Mouse (Mus musculus) CH12.LX (cell line): Measurements from ENCODE around the gene 2300003K06Rik.
"Not testable (repeated sequence)": the region's sequence is repeated elsewhere in the genome, so short reads cannot be mapped to it uniquely, and the experiment has no call there.

Experiments
- CTCF ChIP-seq, 2 experiments: IDR thresholded peaks in 1 of 2; conservative IDR thresholded peaks in 1 of 2; 2 replicates each; pipeline ENCODE4 v1.5.1; 2011 to 2012; ENCODE audit warnings: low read depth in 2 of 2, low read length in 2 of 2, improper control_type of control experiment in 1 of 2, inconsistent platforms in 1 of 2, mild to moderate bottlenecking in 1 of 2, moderate library complexity in 1 of 2
- EP300 ChIP-seq: IDR thresholded peaks from 2 replicates; pipeline ENCODE4 v1.6.1; 2011; ENCODE audit warnings: low read length, improper control_type of control experiment
- MAX ChIP-seq: IDR thresholded peaks from 2 replicates; pipeline ENCODE4 v1.6.1; 2011; ENCODE audit warnings: low read length, improper control_type of control experiment
- MEF2A ChIP-seq: IDR thresholded peaks from 2 replicates; pipeline ENCODE4 v1.6.1; 2014; ENCODE audit warnings: low read depth, mild to moderate bottlenecking, inconsistent platforms, low read length, improper control_type of control experiment, borderline replicate concordance
- NRF1 ChIP-seq: IDR thresholded peaks from 2 replicates; pipeline ENCODE4 v1.6.1; 2014; ENCODE audit warnings: low read depth, mild to moderate bottlenecking, inconsistent platforms, low read length, improper control_type of control experiment, moderate library complexity
- PAX5 ChIP-seq: IDR thresholded peaks from 2 replicates; pipeline ENCODE4 v1.6.1; 2012; ENCODE audit warnings: low read length, inconsistent platforms, mixed read lengths
- POLR2A ChIP-seq: IDR thresholded peaks from 2 replicates; pipeline ENCODE4 v1.6.1; 2011; ENCODE audit warnings: low read depth, mild to moderate bottlenecking, improper control_type of control experiment, low read length
- TCF12 ChIP-seq: IDR thresholded peaks from 2 replicates; pipeline ENCODE4 v1.6.1; 2014; ENCODE audit warnings: low read depth, mild to moderate bottlenecking, inconsistent platforms, low read length, improper control_type of control experiment
- USF1 ChIP-seq: IDR thresholded peaks from 2 replicates; pipeline ENCODE4 v1.6.1; 2014; ENCODE audit warnings: low read depth, mild to moderate bottlenecking, inconsistent platforms, low read length, improper control_type of control experiment
- ZC3H11A ChIP-seq: IDR thresholded peaks from 2 replicates; pipeline ENCODE4 v1.6.1; 2012; ENCODE audit warnings: low read depth, mild to moderate bottlenecking, inconsistent platforms, low read length, improper control_type of control experiment
- ZMIZ1 ChIP-seq: IDR thresholded peaks from 2 replicates; pipeline ENCODE4 v1.6.1; 2012; ENCODE audit warnings: low read depth, mild to moderate bottlenecking, inconsistent platforms, low read length, improper control_type of control experiment

DNA sequence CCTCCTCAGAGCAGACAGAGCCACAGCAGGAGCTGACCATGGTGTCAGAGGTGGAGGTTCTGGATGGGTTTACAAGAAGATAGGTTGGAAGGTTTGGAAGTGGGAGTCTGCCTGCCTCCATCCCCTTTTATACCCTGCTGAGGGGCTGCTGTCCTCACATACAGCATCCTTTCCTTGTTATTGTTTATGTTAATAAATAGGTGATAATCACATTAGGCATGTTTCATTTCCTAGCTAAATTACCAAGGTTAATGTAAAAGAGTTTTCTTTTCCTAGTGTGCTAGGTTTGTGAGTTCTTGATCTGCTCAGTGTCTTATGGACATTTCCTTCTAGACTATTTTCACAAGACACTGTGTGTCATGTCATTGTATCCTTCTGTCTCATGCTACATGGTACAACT is 28.1 kb downstream of the 2300003K06Rik start, which contains the start of gene Krtap4-13:
- not testable (repeated sequence) for TF ChIP-seq NRF1; CTCF (conservative IDR thresholded peaks at IDR 0.05 in 1 of 2, IDR thresholded peaks at IDR 0.05 in 1 of 2; ENCODE audit: low read depth in 2 of 2, low read length in 2 of 2); ZMIZ1; POLR2A; PAX5; EP300; MEF2A; USF1; ZC3H11A; TCF12; MAX
